Mouse (Mus musculus): ENCODE data around the gene Sys1.
A peak's percentile ranks its signal among the peaks of the same experiment; 100 is the strongest.

Sys1 gene

DNA sequence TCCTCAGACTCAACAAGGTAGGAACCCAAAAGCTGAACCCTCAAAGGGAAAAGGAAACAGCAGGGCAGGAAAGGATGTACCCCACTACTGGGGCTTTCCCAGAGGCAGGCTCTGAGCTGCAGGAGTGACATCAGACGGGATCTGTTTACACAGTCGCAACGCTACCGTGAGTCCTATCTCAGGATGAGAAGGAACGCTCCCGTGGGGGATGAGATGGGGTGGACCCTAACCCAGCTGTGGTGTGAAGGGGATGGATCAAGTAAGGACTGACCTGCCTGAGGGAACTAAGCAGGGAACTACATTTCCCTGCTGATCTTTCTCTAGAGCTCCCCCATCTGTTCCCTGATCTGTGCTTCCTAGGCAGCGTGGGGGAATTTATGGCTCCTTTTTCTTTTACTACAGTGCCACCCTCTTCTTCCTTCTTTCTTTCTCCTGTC, at the start of gene Sys1:
Gene Sys1 (plus strand): TSS at position 101 of the 437 bp plus-strand sequence.
- DNase-seq (ENCODE audit: low spot score in 2 of 2) = peak; percentile 45 to 47

DNA sequence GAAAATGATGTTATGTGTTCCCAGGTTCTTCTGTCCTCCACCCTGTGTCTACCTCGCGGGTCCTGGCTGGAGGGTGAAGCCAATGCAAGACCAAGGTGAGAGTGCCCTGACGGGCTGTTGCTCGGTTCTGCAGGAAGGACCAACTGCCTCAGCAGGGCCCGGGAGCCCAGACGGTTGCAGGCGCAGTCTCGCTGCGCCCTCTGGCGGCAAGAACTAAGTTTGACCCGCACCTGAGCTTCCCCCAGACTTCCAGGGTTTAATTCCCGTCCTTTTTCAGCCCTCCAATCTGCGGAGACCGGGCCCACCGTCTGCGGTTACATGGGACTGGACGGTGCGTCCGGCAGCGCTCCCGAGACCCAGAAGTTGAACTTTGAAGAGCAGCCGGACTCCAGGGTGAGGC, 49.1 kb upstream of the Sys1 start:
- DNase-seq (ENCODE audit: low spot score in 2 of 2) = peak; percentile 59 to 81

DNA sequence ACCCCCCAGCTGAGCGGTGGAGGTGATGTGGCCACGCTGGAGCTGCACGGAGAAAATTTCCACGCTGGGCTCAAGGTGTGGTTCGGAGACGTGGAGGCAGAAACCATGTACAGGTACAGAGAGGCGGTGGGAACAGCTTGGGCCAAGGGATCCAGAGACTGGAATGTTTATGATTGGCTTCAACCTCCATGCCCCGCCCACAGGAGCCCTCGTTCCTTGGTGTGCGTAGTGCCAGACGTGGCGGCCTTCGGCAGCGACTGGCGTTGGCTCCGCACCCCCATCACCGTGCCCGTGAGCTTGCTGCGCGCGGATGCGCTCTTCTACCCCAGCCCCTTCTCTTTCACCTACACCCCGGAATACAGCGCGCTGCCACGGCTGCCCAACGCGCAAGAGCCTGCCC, 42.6 kb upstream of the Sys1 start:
- DNase-seq (ENCODE audit: low spot score in 2 of 2) = no peak

DNA sequence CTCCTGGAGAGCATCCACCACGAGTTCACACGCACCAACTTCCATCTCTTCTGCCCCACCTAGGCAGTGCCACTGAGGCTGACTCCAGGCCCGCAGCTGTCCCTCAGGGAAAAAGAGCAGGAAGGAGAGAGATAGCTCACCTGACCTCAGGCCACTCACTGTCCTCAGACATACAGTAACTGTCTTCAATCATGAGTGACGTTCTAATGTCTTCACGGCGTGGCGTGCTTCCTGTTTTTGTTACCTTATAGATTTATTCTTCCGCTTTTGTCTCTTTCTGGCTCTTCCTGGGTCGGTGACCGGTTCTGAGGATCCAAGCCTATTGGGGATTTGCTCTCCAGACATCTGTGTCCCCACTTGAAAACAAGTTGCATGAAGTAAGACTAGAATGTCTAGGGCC, 42.2 kb upstream of the Sys1 start:
- no peak for DNase-seq (ENCODE audit: low spot score in 2 of 2)

DNA sequence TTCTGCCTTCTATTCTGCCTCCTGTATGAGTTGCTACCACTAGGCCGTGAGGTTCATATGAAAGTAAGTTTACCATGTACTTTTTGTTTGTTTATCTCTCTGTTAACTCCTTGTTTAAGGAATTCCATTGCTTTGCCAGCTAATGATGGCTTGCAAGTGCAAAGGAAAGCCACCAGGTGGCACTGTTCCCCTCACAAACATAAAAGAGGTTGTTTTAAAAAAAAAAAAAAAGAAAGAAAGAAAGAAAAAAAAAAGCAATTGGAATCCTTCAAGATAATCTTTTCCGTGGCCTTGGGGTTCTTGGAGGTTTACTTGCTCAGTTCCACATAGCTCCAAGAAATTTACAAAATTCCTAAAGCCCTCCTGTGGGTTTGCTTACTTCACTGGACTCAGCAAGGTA, 39.6 kb upstream of the Sys1 start:
- no peak for DNase-seq (ENCODE audit: low spot score in 2 of 2)

- no peak for DNase-seq (ENCODE audit: low spot score in 2 of 2)
These were observed 38.4 kb upstream of the Sys1 start for GRCm38 (mm10) chr2:164418308-164418875.

DNA sequence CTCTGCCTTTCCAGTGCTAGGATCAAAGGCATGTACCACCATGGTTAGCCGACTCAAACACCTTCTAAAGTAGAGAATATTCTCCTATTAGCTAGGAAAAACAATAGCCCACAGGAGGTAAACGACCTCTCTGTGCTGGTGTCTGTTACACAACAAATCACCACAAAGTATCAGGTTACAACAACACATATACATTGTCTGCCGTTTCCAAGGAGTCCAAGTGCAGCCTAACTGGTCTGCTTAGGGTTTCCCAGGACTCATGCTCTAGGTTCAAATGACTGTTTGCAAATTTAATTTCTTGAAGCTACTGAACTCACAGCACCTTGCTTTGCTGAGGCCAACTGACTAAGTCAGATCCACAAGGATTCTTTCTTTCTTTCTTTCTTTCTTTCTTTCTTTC, 37.3 kb upstream of the Sys1 start:
- DNase-seq (ENCODE audit: low spot score in 2 of 2) = no peak

DNA sequence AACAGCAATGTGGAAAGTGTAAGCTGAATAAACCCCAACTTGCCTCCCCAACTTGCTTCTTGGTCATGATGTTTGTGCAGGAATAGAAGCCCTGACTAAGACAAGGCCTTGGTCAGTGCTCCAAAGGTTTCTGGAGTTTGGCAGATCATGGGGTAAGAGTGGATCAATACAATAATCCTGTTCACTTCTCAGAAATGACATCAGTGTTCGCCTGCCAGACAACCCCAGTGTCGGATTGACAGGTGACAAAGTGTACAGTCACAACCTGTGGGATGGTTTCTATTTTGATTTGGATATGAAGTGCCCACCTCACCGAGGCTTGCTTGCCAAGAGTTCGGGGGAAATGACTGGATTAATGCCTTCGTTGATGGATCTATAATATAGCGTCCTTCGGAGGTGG, 35.5 kb upstream of the Sys1 start:
- no peak for DNase-seq (ENCODE audit: low spot score in 2 of 2)

DNA sequence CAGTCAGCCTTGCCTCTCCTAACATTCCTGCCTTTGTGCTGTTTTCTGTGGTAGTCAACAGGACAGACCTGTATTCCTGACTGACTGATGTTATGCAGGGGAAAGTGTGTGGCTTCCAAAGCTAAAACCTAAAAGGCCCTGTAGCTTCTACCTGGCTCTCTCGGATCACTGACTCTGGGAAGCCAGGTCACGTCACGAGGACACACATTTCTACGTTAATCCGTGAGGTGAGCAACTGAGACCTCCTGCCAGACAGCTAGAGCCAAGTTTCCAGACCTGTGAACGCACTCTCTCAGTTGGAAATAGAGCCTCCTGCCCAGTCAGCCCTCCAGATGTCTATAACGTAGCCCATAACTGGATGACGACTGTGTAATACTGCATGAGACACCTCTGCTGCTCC, 34.8 kb upstream of the Sys1 start:
- DNase-seq (ENCODE audit: low spot score in 2 of 2) = no peak

- no peak for DNase-seq (ENCODE audit: low spot score in 2 of 2)
These were observed 33.9 kb upstream of the Sys1 start for GRCm38 (mm10) chr2:164422675-164423393.

GRCm38 (mm10) chr2:164423464-164423863, 33.3 kb upstream of the Sys1 start:
- DNase-seq (ENCODE audit: low spot score in 2 of 2) = peak in 1 of 2 experiments; percentile 49

GRCm38 (mm10) chr2:164424406-164424805, 32.4 kb upstream of the Sys1 start:
- no peak for DNase-seq (ENCODE audit: low spot score in 2 of 2)

DNA sequence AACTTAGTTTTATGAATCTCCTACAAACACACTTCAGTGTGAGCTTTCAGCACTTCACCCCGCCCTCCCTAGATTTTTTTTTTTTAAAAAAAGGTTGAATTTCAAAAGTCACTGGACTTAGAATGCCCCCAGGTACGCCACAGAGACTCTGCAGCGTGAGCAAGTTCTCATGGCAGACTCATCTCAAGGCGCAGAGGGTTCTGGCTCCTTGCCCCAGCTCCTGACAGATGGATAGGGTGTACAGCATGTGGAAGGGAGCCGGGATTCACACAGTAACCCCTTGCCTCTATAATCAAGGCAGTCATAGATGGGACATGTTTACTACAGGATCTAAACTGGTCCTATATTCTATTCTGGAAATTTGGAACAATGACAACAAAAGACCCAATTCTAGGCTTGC, 31.4 kb upstream of the Sys1 start:
- no peak for DNase-seq (ENCODE audit: low spot score in 2 of 2)

GRCm38 (mm10) chr2:164426121-164426520, 30.6 kb upstream of the Sys1 start:
- DNase-seq (ENCODE audit: low spot score in 2 of 2) = no peak

DNA sequence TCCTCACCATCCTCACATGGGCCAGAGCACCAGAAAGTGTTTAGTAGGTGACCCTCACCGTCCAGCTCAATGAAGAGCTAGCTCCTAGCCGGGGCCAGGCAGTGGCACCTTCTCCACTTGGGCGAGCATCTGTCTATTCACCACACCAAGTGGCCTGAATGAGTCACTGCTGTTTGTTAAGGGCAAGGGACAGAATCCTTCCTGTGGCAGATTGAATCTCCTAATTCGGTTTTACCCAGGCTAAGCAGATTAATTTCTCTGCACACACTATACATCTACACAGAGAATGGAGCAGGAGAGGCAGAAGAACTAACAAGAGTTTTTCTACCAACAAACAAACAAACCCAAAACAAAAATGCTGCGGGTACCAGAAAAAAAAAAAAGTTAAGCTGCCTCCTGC, 29.8 kb upstream of the Sys1 start:
- no peak for DNase-seq (ENCODE audit: low spot score in 2 of 2)

DNA sequence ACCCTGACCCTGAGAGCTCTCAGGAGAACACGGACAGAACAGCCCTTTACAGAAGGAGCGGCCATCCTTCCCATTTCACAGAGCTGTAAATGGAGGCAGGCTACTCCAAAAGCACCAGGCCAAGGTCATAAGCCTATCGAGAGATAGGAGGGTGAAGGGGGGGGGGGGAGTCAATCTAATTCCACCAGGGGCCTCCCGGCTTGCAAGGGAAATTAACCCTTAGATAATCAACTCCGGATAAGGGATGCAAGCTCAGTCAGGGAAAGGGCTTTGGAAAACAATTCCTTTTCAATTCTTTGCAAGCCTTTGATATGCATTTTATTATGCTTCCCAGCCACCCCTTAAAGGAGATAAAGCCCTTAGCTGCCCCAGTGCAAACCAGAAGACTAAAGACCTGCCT, 28.3 kb upstream of the Sys1 start:
- no peak for DNase-seq (ENCODE audit: low spot score in 2 of 2)

GRCm38 (mm10) chr2:164429881-164430615, 26.7 kb upstream of the Sys1 start:
- DNase-seq (ENCODE audit: low spot score in 2 of 2) = no peak

DNA sequence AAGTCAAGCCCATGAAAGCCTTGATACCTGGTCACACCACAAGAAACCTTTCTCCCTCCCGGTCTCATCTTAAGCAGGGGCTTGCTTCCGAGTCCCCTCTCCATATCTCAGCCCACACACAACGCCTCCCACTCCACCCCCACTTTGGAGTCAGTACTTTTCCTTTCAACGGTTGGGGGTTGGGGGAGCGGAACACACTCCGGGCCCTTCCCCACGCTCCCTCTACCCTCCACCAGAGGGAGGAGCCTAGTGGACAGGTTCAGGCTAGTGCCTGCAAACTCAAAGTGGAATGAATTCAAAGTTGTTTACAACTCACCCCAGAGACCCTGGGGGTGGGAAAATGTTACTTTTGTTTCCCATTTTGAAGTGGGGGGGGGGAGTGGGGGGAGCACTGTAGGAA, 26.1 kb upstream of the Sys1 start:
- DNase-seq (ENCODE audit: low spot score in 2 of 2) = no peak

- DNase-seq (ENCODE audit: low spot score in 2 of 2) = no peak
These were observed 24.9 kb upstream of the Sys1 start for GRCm38 (mm10) chr2:164431676-164432465.

DNA sequence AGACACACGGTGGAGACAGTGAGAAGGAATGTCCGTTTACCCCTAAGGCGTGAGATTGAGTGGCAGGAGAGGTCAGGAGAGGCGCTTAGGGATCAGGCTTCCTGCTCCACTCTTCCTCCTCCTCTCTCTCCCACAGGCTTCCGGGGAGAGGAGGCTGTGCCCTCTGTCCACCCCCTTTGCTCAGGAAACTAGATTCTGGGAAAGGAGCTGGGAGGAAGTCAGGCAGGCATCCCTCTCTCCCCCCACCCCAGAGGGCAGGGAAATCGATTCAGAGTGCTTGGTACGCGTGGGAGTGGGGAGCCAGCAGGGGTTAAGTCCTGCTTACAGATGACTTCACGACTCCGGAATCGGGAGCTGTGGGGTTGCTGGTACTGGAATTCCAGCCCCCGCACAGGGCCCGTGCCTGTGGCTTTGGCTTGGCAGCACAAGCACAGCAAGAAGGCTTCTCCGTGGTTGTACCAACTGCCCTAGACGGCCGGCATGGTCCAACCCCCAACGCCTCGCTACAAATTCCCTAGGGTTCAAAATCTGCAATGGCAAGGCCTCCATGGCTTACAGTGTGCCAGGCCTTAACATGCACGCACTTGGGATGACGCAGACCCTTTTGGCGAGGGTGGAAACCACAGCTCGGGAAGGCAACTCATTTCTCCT, 24.1 kb upstream of the Sys1 start:
- no peak for DNase-seq (ENCODE audit: low spot score in 2 of 2)

DNA sequence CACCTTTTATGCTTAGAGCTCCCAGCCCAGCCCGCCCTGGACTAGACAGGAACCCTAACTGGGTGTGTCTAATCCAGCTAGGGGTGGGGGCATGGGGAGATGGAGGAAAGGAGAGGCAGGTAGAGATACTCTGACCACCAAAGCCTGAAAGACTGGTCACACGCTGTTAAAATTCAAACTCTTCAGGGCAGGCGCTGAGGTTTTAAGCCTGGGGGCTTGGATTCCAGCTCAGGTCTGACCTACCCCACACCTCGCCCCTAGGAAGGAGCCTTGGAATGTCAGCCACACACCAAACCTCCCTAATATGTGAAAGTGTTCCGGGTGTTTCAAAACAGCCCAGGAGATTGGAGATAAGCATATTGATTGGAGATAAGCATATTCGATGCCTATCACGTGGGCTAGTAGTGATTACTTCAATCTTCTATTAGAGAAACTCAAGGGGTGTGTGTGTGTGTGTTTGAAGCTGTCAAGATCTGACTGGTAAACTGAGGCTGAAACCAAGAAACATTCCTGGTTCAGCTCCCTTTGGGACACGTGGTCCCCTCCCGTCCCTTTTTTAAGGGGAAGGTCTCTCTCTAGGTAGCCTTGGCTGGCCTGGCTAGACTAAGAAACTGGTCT, 23.4 kb upstream of the Sys1 start:
- no peak for DNase-seq (ENCODE audit: low spot score in 2 of 2)
